Mouse (Mus musculus): Measurements from ENCODE around the gene Reep1. TPM values are rescaled to one million over a fixed set of nuclear protein-coding genes. Genes with fewer than 3 reads are reported as not detected.

Reep1 gene
- polyA plus RNA-seq, 1 experiment from 2014 or later: 15.0 TPM

DNA sequence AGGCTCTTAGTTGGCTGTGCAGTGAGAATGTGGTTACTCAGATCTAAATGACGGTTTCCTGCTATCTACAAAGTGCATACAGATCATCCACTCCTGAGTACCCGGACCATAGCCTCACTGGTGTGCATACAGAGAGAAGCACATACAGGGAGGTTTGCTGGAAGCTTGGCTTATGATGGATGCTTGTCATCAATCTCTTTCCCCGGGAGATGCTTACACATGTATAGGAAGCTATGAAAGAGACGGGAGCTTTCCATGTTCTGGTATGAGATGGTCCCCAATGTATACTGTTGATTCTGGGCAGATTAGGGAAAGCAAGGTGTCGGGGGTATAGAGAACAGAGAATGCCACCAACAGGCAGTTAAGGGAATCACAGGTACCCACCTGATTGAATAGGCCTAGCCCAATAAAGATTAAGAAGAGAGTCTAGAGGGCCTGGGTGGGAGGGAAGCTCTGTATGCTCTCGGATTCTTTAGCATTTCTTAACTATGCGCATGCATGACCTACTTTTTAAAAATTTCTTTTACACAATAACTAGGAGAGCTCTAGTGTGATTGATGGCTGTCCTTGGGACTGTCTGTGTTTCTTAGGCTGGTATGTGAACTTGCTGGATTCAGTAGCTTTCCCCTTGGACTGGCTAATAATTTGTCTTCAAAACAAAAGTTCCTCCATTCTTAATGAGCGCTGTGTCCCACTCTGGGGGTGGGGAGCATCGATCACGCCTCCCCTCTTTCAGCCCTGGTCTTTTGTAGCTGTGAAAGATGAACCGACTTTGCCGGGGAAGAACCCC lies 62.7 kb downstream of the Reep1 start:
- ATAC-seq (replicated peaks; ENCODE audit: low FRiP score): no peak
- WGBS: 81% methylated on average over 12 of the region's 12 CpGs
- H3K36me3 ChIP-seq: no peaks in the 10 kb centered on the region

DNA sequence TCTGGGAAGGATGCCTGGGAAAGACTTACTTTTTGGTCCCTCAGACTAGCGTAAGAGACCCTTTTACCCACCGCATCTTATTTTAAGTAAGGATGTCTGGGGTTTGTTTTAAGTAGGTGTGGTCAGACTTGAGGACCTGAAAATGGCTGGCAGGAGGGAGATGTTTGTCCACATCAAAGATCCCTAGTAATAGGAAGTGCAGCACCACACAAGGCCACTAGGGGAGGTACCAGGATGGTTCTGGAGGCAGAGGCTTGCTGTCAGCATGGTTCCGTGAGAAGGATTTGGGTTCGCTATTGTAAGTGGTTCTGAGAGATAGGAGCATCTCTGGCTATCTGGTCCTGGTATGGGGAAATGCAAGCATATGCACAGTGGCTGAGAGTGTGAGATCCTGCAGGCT lies 63.5 kb downstream of the Reep1 start:
- Histone ChIP-seq H3K36me3 (no peaks in the 10 kb centered on the region), H3K4me2 (no peak overlapping the region), H3K4me3 (replicated peaks) (no peak overlapping the region), H3K9me3 (replicated peaks) (no peaks in the 10 kb centered on the region), H3K4me1 (no peaks in the 10 kb centered on the region), H3K27me3 (no peaks in the 10 kb centered on the region), H3K27ac (no peak overlapping the region), H3K9ac (no peak overlapping the region)
- WGBS: 97% methylated on average over 4 of the region's 4 CpGs
- no peak for ATAC-seq (replicated peaks; ENCODE audit: low FRiP score)

More for the DNA sequence above, 62.7 kb downstream of the Reep1 start:
- Histone ChIP-seq H3K27me3 (no peaks in the 10 kb centered on the region), H3K4me3 (replicated peaks) (no peak overlapping the region), H3K9ac (no peak overlapping the region), H3K4me1 (no peaks in the 10 kb centered on the region), H3K4me2 (no peak overlapping the region), H3K27ac (no peak overlapping the region), H3K9me3 (replicated peaks) (no peaks in the 10 kb centered on the region)

DNA sequence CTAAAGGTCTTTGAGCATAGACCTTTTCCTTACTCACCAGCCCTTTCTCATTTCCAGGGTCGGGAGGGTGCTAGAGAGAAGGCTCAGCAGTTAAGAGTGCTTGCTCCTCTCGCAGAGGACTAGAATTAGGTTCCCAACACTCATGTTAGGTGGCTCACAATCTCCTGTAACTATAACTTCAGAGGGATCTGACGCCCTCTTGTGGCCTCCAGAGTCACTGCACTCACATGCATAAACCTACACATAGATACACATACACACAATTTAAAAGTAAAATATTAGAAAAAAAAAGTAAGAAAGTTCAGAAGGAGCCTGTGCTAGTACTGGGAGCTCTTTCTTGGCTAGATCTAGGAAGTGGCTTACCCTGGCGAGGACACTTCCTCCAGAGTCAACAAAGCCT lies 63.9 kb downstream of the Reep1 start:
- 92% methylated on average over 4 of the region's 4 CpGs for WGBS
- no peaks in the 10 kb centered on the region for H3K9me3 ChIP-seq (replicated peaks)
- H3K4me3 ChIP-seq (replicated peaks): no peak overlapping the region
- ATAC-seq (replicated peaks; ENCODE audit: low FRiP score): no peak
- H3K9ac ChIP-seq: no peak overlapping the region
- no peak overlapping the region for H3K4me2 ChIP-seq
- H3K36me3 ChIP-seq: no peaks in the 10 kb centered on the region
- H3K27me3 ChIP-seq: no peaks in the 10 kb centered on the region
- H3K4me1 ChIP-seq: no peaks in the 10 kb centered on the region
- H3K27ac ChIP-seq: no peak overlapping the region

DNA sequence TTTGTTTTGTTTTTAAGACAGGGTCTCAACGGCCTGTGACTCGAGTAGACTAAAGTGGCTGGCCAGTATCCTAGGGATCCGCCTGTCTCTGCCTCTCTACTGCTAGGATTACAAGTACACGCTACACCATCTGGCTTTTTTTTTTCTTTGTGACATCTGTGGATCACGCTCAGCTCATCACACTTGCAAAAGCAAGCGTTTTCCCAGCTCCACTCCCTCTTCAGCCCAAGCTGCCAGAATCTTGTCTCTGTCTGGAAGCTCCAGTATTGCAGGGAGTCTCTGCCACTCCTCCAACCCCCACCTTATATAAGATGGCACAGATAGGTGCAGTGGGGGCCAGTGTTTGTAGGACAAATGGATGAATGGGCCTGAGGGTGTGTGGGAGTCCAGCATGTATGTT lies 64.8 kb downstream of the Reep1 start:
- Histone ChIP-seq H3K9ac (no peak overlapping the region), H3K4me2 (no peak overlapping the region), H3K4me3 (replicated peaks) (no peak overlapping the region), H3K9me3 (replicated peaks) (no peaks in the 10 kb centered on the region), H3K27me3 (no peaks in the 10 kb centered on the region), H3K27ac (no peak overlapping the region), H3K4me1 (no peaks in the 10 kb centered on the region), H3K36me3 (no peaks in the 10 kb centered on the region)
- no peak for ATAC-seq (replicated peaks; ENCODE audit: low FRiP score)
- 74% methylated on average over 6 of the region's 6 CpGs for WGBS

DNA sequence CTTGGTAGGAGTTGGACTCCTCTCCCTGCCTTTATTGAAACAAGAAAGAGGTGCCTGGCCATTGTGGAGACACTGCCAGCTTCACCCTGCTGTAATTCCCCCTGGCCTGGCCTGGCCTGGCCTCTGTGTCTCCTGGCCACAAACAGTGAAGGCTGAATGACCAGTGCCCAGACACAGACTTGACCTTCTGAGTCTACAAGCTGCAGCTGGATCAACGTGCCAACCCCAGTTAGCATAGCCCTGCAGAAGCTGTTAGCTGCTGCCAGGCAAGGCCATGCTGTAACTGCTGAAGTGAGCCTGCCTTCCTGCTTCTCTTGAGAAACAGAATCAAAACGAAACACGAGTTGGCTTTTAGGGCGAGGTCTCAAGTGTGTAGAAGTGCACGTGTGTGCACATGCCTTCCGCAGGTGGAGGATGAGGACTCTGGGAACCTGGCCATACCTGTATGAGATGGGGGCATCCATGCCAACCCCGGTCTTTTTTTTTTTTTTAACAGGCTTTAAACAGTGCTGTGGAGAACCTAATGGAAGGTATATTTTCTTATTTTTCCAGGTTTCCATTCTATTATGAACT lies 65.4 kb downstream of the Reep1 start:
- Histone ChIP-seq H3K4me3 (replicated peaks) (no peak overlapping the region), H3K27ac (no peak overlapping the region), H3K4me1 (no peaks in the 10 kb centered on the region), H3K27me3 (no peaks in the 10 kb centered on the region), H3K9me3 (replicated peaks) (no peaks in the 10 kb centered on the region), H3K36me3 (no peaks in the 10 kb centered on the region), H3K9ac (no peak overlapping the region), H3K4me2 (no peak overlapping the region)
- no peak for ATAC-seq (replicated peaks; ENCODE audit: low FRiP score)
- 73% methylated on average over 7 of the region's 7 CpGs for WGBS

DNA sequence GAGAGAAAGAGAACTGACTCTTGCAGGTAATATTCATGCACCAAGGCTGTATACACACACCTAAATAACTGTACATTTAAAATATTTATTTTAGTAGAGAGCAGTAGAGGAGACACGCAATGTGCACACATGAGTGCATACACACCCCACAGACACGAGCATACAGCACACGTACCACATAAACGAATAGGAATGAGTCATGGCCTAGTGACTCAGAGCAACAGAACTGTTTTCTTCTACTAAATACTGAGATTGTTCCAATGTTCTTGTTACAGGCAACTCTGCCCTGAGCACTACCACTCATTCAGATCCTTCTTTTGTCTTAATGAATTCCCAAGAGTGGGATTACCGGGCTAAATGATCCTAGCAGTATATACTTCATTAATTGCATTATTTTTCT lies 70.7 kb downstream of the Reep1 start:
- Histone ChIP-seq H3K36me3 (no peaks in the 10 kb centered on the region), H3K4me2 (no peak overlapping the region), H3K27ac (no peak overlapping the region), H3K4me3 (replicated peaks) (no peak overlapping the region), H3K4me1 (no peaks in the 10 kb centered on the region), H3K9me3 (replicated peaks) (no peaks in the 10 kb centered on the region), H3K9ac (no peak overlapping the region), H3K27me3 (no peaks in the 10 kb centered on the region)
- 79% methylated on average over 5 of the region's 5 CpGs for WGBS
- no peak for ATAC-seq (replicated peaks; ENCODE audit: low FRiP score)

DNA sequence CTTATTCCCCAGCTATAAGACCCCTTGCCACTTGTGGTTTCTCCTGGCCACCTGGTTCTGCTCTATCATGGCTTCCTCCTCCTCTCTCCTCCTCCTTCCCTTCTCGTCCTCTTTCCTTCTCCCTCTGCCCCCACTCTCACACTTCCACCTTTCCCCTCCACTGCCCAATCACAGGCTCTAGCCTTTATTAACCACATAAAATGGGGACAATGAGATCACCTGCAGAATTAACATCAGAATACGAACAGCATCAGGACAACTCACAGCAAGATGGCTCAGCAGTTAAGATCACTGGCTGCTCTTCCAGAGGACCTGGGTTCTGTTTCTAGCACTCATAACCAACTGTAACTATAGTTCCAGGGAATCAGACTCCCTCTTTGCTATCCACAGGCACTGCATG lies 72.5 kb downstream of the Reep1 start:
- ATAC-seq (replicated peaks; ENCODE audit: low FRiP score): no peak

DNA sequence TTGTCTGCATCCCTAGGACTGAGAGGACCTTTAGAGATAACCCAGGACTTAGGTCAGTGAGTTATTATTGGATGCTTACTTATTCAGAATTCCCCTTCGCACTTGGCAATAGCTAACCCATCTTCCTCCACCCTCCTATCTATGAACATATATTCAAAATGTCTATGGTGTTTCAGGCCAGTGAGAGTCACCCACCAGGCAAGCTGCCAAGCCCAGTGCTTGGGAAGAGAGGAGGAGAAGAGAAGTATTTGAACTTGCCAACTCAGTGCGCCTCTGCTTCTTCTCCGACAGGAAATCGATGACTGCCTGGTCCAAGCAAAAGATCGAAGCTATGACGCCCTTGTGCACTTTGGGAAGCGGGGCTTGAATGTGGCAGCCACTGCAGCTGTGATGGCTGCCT lies 73.1 kb downstream of the Reep1 start:
- Histone ChIP-seq H3K36me3 (no peaks in the 10 kb centered on the region), H3K9me3 (replicated peaks) (no peaks in the 10 kb centered on the region), H3K9ac (no peak overlapping the region), H3K4me2 (no peak overlapping the region), H3K27me3 (no peaks in the 10 kb centered on the region), H3K4me1 (no peaks in the 10 kb centered on the region), H3K4me3 (replicated peaks) (no peak overlapping the region), H3K27ac (no peak overlapping the region)
- WGBS: 85% methylated on average over 7 of the region's 7 CpGs
- no peak for ATAC-seq (replicated peaks; ENCODE audit: low FRiP score)

More for the DNA sequence above, 72.5 kb downstream of the Reep1 start:
- Histone ChIP-seq H3K27me3 (no peaks in the 10 kb centered on the region), H3K4me3 (replicated peaks) (no peak overlapping the region), H3K9me3 (replicated peaks) (no peaks in the 10 kb centered on the region), H3K36me3 (no peaks in the 10 kb centered on the region), H3K27ac (no peak overlapping the region), H3K4me1 (no peaks in the 10 kb centered on the region), H3K4me2 (no peak overlapping the region), H3K9ac (no peak overlapping the region)
- 64% methylated on average over 2 of the region's 2 CpGs for WGBS

DNA sequence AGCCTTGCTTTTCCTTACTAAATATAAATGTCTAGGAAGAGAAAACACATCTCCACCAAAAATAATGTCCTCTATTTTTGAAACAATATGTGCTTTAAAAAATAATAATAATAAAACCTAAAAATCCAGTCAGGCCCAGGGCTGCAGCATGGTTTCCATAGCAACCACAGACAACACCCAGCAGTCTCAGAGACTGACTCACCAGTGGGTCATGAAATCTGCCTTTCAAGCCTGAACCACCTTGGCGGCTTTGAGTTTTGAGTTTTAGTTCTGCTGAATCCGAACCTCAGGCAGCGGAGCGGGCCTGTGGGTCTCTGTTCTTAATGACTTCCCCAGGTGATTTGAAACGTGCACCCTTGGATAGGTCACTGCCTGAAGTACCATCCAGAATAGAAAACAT lies 75.8 kb downstream of the Reep1 start:
- no peak for ATAC-seq (replicated peaks; ENCODE audit: low FRiP score)
- no peaks in the 10 kb centered on the region for H3K36me3 ChIP-seq
- H3K4me1 ChIP-seq: no peaks in the 10 kb centered on the region
- no peaks in the 10 kb centered on the region for H3K27me3 ChIP-seq
- no peak overlapping the region for H3K4me2 ChIP-seq
- no peak overlapping the region for H3K27ac ChIP-seq
- no peak overlapping the region for H3K4me3 ChIP-seq (replicated peaks)
- no peaks in the 10 kb centered on the region for H3K9me3 ChIP-seq (replicated peaks)
- 84% methylated on average over 5 of the region's 5 CpGs for WGBS
- H3K9ac ChIP-seq: no peak overlapping the region

DNA sequence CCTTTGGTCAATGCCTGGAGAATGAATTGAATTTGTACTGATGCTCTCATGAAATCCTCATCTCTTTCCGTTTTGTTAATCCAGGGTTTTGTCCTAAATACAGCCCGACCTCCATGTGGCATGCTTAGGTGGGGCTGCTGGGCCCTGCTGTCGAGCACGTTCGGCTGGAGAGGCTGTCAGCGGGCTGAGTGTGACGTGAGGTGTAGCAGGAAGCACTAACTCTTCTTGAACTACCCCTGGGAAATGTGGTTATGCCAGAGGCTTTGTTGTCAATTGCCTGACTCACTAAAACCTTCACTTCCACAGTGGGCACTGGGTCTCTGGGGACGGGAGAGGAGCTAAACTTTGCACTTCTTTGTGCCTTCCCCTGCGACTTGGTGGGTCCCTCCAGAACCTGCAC lies 81.0 kb downstream of the Reep1 start:
- ATAC-seq (replicated peaks; ENCODE audit: low FRiP score): no peak
- WGBS: 39% methylated on average over 9 of the region's 9 CpGs

DNA sequence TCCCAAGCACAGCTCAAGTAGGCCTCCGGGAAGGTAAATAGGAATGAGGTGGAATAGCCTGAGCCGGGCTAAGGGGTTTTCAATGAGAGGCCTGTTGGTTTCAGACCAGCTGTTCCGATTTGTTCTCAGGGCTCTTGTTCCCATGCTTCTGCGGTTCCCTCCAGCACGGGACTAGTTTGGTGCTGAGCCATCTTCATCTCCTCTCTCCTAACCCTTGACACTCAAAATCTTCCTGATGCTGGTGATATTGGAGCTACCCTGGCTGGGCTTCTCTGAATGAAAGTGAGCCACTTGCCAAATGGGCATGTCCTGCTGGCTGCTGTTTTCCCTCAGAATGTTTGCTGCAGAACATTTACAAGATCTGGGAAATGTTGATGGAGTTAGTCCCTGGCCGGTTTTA lies 84.4 kb downstream of the Reep1 start:
- no peaks in the 10 kb centered on the region for H3K4me1 ChIP-seq
- H3K27me3 ChIP-seq: no peaks in the 10 kb centered on the region
- 86% methylated on average over 6 of the region's 6 CpGs for WGBS
- no peak overlapping the region for H3K27ac ChIP-seq
- H3K36me3 ChIP-seq: no peaks in the 10 kb centered on the region
- no peak overlapping the region for H3K4me3 ChIP-seq (replicated peaks)
- no peak overlapping the region for H3K9ac ChIP-seq
- ATAC-seq (replicated peaks; ENCODE audit: low FRiP score): no peak
- no peak overlapping the region for H3K4me2 ChIP-seq
- no peaks in the 10 kb centered on the region for H3K9me3 ChIP-seq (replicated peaks)

More for the DNA sequence above, 81.0 kb downstream of the Reep1 start:
- Histone ChIP-seq H3K36me3 (no peaks in the 10 kb centered on the region), H3K9ac (no peak overlapping the region), H3K27me3 (no peaks in the 10 kb centered on the region), H3K4me3 (replicated peaks) (no peak overlapping the region), H3K4me2 (no peak overlapping the region), H3K4me1 (no peaks in the 10 kb centered on the region), H3K27ac (no peak overlapping the region), H3K9me3 (replicated peaks) (no peaks in the 10 kb centered on the region)

DNA sequence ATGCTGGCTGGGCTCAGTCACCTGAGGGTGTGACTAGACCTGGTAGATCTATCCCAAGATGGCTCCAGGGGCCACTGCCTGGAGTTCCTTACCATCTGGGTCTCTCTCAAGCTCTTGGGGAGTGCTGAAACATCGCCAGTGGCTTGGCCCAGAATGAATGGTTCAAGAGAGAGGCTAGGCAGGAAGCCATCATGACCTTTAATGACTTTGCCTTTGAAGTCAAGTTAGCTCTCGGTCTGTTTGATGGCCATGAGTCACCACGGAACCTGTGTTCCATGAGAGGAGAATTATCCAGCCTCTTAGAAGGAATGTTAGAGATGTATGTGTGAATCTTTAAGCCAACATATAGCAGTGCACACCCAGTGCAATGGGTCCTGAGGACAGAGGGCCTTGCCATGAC lies 92.0 kb downstream of the Reep1 start:
- Histone ChIP-seq H3K4me2 (no peak overlapping the region), H3K4me1 (peaks cover 3% of the 10 kb centered on the region), H3K27me3 (no peaks in the 10 kb centered on the region), H3K27ac (no peak overlapping the region), H3K9ac (no peak overlapping the region), H3K9me3 (replicated peaks) (no peaks in the 10 kb centered on the region), H3K36me3 (no peaks in the 10 kb centered on the region), H3K4me3 (replicated peaks) (no peak overlapping the region)
- 47% methylated on average over 3 of the region's 3 CpGs for WGBS
- ATAC-seq (replicated peaks; ENCODE audit: low FRiP score): no peak
